Mouse (Mus musculus) adrenal gland, postnatal 0 days (tissue): ENCODE results near the gene Crb2. TPM values are rescaled to one million over a fixed set of nuclear protein-coding genes. Genes with fewer than 3 reads are reported as not detected.

Source experiments
- polyA plus RNA-seq: library from polyadenylated mRNA; unstranded; fragments of >200 nt; fragmentation: Nextera tagmentation; extraction: Ambion mirVana; gene quantifications from 2 replicates; pipeline ENCODE4 v1.2.1, GENCODE M21; 2015

The Crb2 gene
- 0.51 and 0.63 TPM in 2 replicates for polyA plus RNA-seq

DNA sequence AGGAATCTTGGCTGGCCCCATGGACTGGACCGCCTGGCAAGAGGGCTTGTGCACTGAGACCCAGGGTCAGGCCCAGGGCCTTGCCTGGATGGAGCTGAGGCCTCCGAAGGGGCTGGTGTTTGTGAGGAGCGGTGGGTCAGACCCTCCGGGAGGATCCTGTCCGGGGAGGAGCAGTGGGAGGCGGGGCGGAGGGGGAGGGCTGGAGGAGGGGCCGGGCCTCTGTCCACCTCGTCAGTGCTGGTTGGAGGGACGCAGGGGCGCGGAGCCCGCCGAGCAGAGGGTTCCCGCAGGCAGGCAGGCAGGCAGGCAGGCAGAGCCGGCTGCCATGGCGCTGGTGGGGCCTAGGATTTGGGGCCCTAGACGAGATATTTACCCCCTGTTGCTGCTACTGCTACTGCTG lies at the start of gene Crb2:
TSS of gene Crb2 (plus strand) at position 234 of the 400 bp plus-strand sequence.

Other genes starting within 250 kb of the Crb2 start
- 22.4 and 24.5 TPM in 2 replicates for gene Strbp, start 72.4 kb upstream of the Crb2 start, polyA plus RNA-seq